Comparison of ENCODE assay signal across 10 mouse cellular contexts in genomic region chr9:13890171-13890570, GRCm38 (mm10).
A peak's percentile ranks its signal among the peaks of the same experiment; 100 is the strongest.
DNase-seq lines count a peak whose midpoint lies in the region; ATAC-seq lines count a peak whose summit lies in the region.
"Had no signal": no experiment of that assay in that cellular context is flagged by ENCODE, and none has a peak within 500 bp of the region (broad histone marks: within the 10 kb centered on the region; RNA-seq: fewer than 3 reads in every experiment).

No protein-coding gene starts in this region.

- peak; percentile 57 for DNase-seq in heart, adult 11 months
- DNase-seq in brain, adult 2 months (ENCODE audit: low read depth, low spot score) = peak; percentile 46
- DNase-seq in adipocyte (ENCODE audit: low spot score) = no peak
- DNase-seq in heart, postnatal 10 days = no peak

- peaks cover 18% of the 10 kb centered on the region for H3K27me3 ChIP-seq in heart, embryonic 12.5 days (replicated peaks)
- no peaks in the 10 kb centered on the region for H3K27me3 ChIP-seq in hindbrain, embryonic 16.5 days (replicated peaks; ENCODE audit: control insufficient read depth, insufficient read depth, low read length)
- 0 out of 2 replicates have a peak, but pooled peaks cover 6% of the 10 kb centered on the region for H3K27me3 ChIP-seq in midbrain, embryonic 12.5 days
- H3K27me3 ChIP-seq: limb, embryonic 15.5 days had no signal

- H3K9ac ChIP-seq in heart, embryonic 12.5 days = no peak overlapping the region
- no peak overlapping the region for H3K9ac ChIP-seq in hindbrain, embryonic 16.5 days (ENCODE audit: low read depth, low read length)
- no peak overlapping the region for H3K9ac ChIP-seq in midbrain, embryonic 12.5 days (replicated peaks)
- H3K9ac ChIP-seq: limb, embryonic 15.5 days had no signal

- no peak for ATAC-seq in heart, embryonic 12.5 days (ENCODE audit: insufficient number of reproducible peaks, low FRiP score)
- ATAC-seq in hindbrain, embryonic 16.5 days = peak; percentile 73
- peak; percentile 39; the same call in 1 of the 2 replicates for ATAC-seq in midbrain, embryonic 12.5 days (ENCODE audit: low FRiP score, low read depth)
- no peak for ATAC-seq in cerebellum, adult (ENCODE audit: insufficient number of reproducible peaks, low FRiP score, low TSS enrichment)

- no peaks in the 10 kb centered on the region for H3K36me3 ChIP-seq in heart, embryonic 12.5 days
- no peaks in the 10 kb centered on the region for H3K36me3 ChIP-seq in hindbrain, embryonic 16.5 days (ENCODE audit: control insufficient read depth, insufficient read depth, low read length)
- H3K36me3 ChIP-seq in midbrain, embryonic 12.5 days = no peaks in the 10 kb centered on the region
- H3K36me3 ChIP-seq: limb, embryonic 15.5 days had no signal

- no peak overlapping the region for H3K4me2 ChIP-seq in heart, embryonic 12.5 days
- no peak overlapping the region for H3K4me2 ChIP-seq in hindbrain, embryonic 16.5 days (ENCODE audit: low read length)
- no peak overlapping the region for H3K4me2 ChIP-seq in midbrain, embryonic 12.5 days (replicated peaks)
- H3K4me2 ChIP-seq: heart, embryonic 11.5 days; limb, embryonic 15.5 days had no signal

- intact Hi-C loops in heart, postnatal 10 days (cut with DNase I) = no loop called here

- WGBS in heart, embryonic 12.5 days = 56% methylated on average over 5 of the region's 5 CpGs
- WGBS in hindbrain, embryonic 16.5 days = 44% methylated on average over 5 of the region's 5 CpGs
- WGBS in midbrain, embryonic 12.5 days = 58% methylated on average over 5 of the region's 5 CpGs

- no peak overlapping the region for H3K4me3 ChIP-seq in heart, embryonic 12.5 days
- H3K4me3 ChIP-seq in hindbrain, embryonic 16.5 days (ENCODE audit: low read length) = no peak overlapping the region
- H3K4me3 ChIP-seq in midbrain, embryonic 12.5 days = no peak overlapping the region
- H3K4me3 ChIP-seq: limb, embryonic 15.5 days had no signal

- H3K27ac ChIP-seq in heart, embryonic 12.5 days (ENCODE audit: poor library complexity, severe bottlenecking) = no peak overlapping the region
- no peak overlapping the region for H3K27ac ChIP-seq in hindbrain, embryonic 16.5 days (ENCODE audit: low read depth, low read length)
- no peak overlapping the region for H3K27ac ChIP-seq in midbrain, embryonic 12.5 days (replicated peaks)
- H3K27ac ChIP-seq: limb, embryonic 15.5 days had no signal

- H3K4me1 ChIP-seq in heart, embryonic 12.5 days (replicated peaks) = no peaks in the 10 kb centered on the region
- no peaks in the 10 kb centered on the region for H3K4me1 ChIP-seq in hindbrain, embryonic 16.5 days (ENCODE audit: control insufficient read depth, insufficient read depth, low read depth, low read length)
- no peaks in the 10 kb centered on the region for H3K4me1 ChIP-seq in midbrain, embryonic 12.5 days

- peaks cover 3% of the 10 kb centered on the region for H3K9me3 ChIP-seq in heart, embryonic 12.5 days (replicated peaks)
- no peaks in the 10 kb centered on the region for H3K9me3 ChIP-seq in hindbrain, embryonic 16.5 days (ENCODE audit: control insufficient read depth, low read length)
- 0 out of 2 replicates have a peak, but pooled peaks cover 6% of the 10 kb centered on the region for H3K9me3 ChIP-seq in midbrain, embryonic 12.5 days
- H3K9me3 ChIP-seq: limb, embryonic 15.5 days had no signal

Comparison
In these comparisons a context has a peak if more than half of its experiments do, and no peak if none do; other contexts are left out.
1. DNase-seq: peak in heart, adult 11 months (single experiment) and brain, adult 2 months (single experiment); none in adipocyte (single experiment) and heart, postnatal 10 days (0 of 2).
2. ATAC-seq: peak in hindbrain, embryonic 16.5 days (single experiment) and midbrain, embryonic 12.5 days (single experiment); none in heart, embryonic 12.5 days (single experiment) and cerebellum, adult (single experiment).